Mouse (Mus musculus): ENCODE results near the gene Asphd1. TPM values are rescaled to one million over a fixed set of nuclear protein-coding genes. Genes with fewer than 3 reads are reported as not detected.

Gene Asphd1
- total RNA-seq (2021): not detected
- long read RNA-seq, experiment 1: 0 reads
- long read RNA-seq, experiment 2: 0 reads

DNA sequence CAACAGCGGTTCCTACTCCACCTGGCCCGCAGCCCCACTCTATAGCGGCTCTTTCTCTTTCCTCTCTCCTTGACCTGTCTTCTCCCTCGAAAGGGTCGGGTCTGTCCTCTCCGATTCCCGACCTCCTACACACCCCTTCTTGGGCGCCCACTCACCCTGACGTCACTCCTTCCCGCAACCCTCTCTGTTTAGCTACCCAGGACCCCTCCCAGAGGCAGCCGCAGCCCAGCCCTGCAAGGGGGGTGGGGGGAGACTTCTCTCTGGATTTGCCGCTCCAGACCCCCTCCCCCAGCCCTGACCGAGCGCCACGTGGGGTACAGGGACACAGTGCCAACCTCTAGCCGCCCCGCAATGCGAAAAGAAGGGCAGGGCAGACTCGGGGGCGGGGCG is at the start of gene Asphd1:
Asphd1 (minus strand) TSS at position 180 of the 390 bp plus-strand sequence.
- intact Hi-C loops (cut with DNase I): loop anchor here (5.0 kb wide), 1 partner anchor 117 kb away; the partner anchor contains the start of gene 4930451I11Rik
- DNase-seq: no peak

GRCm38 (mm10) chr7:126996449-126996848 is 47.1 kb upstream of the Asphd1 start:
- no peak for DNase-seq
- intact Hi-C loops (cut with DNase I): no loop called here

GRCm38 (mm10) chr7:126988816-126989215 is 39.4 kb upstream of the Asphd1 start:
- intact Hi-C loops (cut with DNase I): loop anchor here (5.0 kb wide), 1 partner anchor 33 kb away; the partner anchor contains the start of genes Gm42742 and Prrt2
- DNase-seq: no peak

GRCm38 (mm10) chr7:126986319-126986718 is 36.9 kb upstream of the Asphd1 start:
- intact Hi-C loops (cut with DNase I): loop anchor here (2.0 to 5.0 kb wide), 2 partner anchors 36 to 124 kb away; partner anchors contain the start of genes Gm42742 and Prrt2
- peak in 1 of 2 experiments; percentile 31 for DNase-seq

DNA sequence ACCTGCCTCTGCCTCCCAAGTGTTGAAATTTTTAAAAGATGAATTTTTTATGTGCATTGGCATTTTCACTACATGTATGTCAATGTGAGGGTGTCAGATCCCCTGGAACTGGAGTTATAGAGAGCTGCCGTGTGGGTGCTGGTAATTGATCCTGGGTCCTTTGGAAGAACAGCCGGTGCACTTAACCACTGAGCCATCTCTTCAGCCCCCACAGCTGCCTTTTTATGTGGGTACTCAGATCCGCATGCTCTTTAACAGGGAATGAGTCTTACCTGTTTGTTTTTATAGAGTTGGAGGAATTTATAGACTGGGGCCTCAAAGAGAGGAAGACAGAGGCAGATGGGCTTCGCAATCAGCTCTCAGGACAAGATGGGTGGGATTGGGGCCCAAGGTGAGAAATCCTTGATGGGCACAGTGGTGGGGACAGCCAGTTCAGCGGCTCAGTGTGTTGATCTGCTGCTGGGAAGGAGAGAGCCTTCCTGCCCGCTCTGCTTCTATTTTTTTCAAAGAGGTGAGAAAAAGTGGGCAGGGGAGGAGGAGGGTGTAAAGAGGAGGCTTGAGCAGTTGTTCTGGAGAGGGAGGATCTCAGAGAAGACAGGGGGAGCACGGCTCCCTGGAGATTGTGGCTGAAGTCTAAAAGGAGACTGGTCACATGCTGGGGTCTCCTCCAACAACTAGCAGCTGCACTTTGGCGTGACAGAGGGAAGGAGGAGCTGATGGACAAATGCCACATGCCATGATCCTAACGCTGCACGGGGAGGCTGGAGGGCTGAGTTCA is 35.5 kb upstream of the Asphd1 start:
- intact Hi-C loops (cut with DNase I): loop anchor here (5.0 kb wide), 1 partner anchor 37 kb away; the partner anchor contains the start of genes Gm42742 and Prrt2
- no peak for DNase-seq

GRCm38 (mm10) chr7:126983113-126983512 is 33.7 kb upstream of the Asphd1 start:
- DNase-seq: no peak
- intact Hi-C loops (cut with DNase I): no loop called here

- no peak for DNase-seq
- intact Hi-C loops (cut with DNase I): no loop called here
Observed at GRCm38 (mm10) chr7:126982054-126982453, 32.7 kb upstream of the Asphd1 start.

DNA sequence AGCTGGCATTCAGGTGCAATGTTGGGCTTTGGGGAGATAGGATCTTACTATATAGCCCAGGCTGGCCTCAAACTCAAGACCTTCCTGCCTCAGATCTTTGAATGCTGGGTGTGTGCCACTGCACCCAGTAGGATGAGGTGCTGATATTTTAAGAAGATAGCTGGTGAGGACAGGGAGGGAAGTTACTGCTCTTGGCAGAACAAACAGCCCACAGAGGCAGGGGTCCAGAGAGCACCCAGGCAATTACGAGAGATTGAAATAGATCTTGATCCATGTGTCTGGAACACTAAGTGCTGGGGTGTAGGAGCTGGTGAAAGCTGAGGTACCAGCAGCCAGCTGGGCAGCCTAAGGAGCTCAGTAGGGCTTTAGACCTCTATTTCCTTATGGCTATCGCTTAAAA is 32.2 kb upstream of the Asphd1 start:
- intact Hi-C loops (cut with DNase I): no loop called here
- DNase-seq: no peak

DNA sequence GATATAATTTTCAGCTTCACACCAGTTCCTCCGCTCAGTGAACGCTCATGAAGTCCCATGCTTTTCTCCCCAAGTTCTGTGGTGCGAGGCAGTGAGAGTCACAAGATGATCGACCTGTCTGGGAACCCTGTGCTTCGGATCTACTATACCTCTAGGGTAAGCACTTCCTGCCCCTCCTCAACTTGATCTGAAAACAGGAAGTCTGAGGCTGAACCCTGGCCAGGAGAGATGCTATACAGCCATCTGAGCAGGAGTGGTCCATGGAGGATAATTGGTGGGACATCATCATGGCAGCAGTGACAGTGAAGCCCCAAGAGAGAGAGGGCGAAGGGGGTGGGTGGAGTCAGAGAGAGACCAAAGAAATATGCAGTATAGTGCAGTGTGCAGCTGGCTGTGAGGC is 29.5 kb upstream of the Asphd1 start:
- no peak for DNase-seq
- intact Hi-C loops (cut with DNase I): loop anchor here (5.0 kb wide), 1 partner anchor 38 kb away; the partner anchor contains the start of genes Pagr1a and Pagr1b

- DNase-seq: no peak
- intact Hi-C loops (cut with DNase I): loop anchor here (5.0 kb wide), 1 partner anchor 40 kb away; the partner anchor contains the start of genes Pagr1a and Pagr1b
Observed at GRCm38 (mm10) chr7:126976878-126977459, 27.6 kb upstream of the Asphd1 start.

DNA sequence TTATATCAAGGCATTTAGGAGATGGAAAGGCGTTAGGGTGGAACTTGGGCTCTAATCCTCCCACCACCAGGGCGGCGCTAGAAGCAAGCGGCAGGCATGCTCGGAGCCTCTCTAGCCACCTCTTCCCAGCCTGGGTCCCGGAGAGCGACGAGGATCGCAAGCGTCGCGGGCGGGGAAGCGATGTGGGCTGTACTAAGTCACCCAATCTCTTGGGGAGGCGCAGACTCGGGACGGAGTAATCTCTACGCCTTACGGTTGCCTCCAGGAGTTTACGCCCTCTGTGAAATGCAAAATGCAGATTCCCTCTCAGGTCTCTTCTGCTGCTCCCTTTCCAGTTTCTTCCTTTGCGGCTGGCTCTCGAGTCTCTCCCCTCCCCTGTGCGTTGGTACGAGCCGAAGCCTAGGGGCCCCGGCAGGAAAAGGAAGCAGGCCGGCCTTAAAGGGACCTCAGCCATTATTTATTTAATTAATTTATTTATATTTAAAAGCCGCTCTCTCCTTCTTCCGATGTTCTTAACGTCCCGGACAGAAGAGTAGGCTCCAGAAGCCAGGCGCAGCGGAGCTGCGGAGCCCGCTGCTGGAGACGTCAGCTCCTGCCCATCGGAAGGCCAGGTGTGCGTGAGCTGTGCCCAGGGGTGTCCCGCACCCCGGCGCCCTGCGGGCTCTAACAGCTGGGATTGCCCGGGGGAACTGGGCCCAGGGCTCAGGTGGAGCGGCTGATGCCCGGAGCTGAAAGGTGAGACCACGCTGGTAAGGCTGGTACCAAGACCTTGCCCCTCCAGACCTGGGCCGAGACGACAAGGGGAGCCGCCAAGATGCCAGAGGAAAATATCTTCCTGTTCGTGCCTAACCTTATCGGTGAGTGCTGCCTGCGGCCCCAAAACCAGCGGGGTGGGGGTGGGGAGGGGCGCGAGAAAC is 26.8 kb upstream of the Asphd1 start, which contains the start of gene Cdiptos:
Cdiptos (minus strand) TSS at position 149 of the 917 bp plus-strand sequence.
- intact Hi-C loops (cut with DNase I): loop anchor here (5.0 kb wide), 1 partner anchor 41 kb away; the partner anchor contains the start of genes Pagr1a and Pagr1b
- peak; percentile 95 to 97 for DNase-seq

- no peak for DNase-seq
- intact Hi-C loops (cut with DNase I): loop anchor here (5.0 kb wide), 1 partner anchor 42 kb away; the partner anchor contains the start of genes Pagr1a and Pagr1b
Observed at GRCm38 (mm10) chr7:126975893-126975949, 26.3 kb upstream of the Asphd1 start, which contains the start of gene Cdipt. Gene Cdipt, plus strand, starts transcription at chr7:126975914.

DNA sequence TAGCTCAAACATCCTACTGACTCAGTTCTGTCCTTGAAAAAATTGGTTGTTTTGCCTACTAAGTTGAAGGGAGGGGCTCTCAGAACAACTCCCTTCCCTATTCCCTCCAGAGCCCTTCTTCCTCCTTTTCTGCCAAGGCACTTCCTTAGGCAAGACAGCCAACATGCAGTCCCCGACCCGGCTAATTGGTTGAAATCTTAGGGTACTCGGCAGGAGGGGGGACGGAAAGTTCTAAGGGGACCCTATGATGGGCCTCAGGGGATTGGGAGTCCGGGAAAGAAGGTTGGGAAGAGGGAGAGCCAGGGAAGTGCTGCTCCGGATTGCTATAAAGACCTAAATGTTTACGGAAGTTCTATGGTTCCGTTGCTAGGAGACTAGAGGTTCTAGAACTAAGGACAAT is 26.1 kb upstream of the Asphd1 start:
- no peak for DNase-seq
- intact Hi-C loops (cut with DNase I): loop anchor here (5.0 kb wide), 1 partner anchor 42 kb away; the partner anchor contains the start of genes Pagr1a and Pagr1b

DNA sequence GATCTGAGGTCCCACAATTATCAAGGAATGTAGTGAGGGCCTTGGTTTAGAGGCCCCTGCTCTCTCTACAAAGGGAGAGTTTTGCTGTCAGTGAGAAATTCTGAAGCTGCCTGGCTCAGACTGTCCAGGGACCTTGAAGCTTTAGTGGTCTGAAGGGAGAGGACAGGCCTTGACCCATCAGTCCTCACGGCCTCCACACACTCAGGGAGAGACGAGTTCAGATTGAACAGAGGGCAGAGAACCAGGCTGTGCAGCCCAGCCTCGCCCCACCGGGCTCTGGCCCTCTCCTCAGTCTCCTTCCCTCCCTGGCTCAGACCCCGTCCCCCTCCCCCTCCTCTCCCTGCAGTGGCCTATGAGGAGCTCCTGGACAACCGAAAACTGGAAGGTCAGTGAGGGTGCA is 18.0 kb upstream of the Asphd1 start:
- no peak for DNase-seq
- intact Hi-C loops (cut with DNase I): no loop called here

DNA sequence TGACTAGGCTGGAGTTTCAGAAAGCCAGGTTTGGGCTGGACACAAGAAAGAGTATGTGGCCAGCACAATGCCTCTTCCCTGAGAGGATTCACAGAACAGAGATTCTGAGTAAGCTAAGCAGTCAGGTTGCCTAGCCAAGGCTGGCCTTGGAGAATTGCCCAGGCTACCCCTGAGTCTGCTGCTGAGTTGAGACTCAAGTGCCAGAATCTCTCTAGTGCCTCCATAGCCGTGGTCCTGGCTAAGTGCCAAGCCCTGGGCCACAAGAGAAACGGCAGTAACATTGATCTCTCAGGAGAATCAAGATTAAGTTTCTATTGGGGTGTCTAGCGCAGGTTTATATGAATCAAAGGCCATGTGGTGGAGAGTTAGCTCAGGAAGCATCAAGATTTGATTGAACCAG is 16.2 kb upstream of the Asphd1 start:
- intact Hi-C loops (cut with DNase I): no loop called here
- DNase-seq: no peak

- DNase-seq: no peak
- intact Hi-C loops (cut with DNase I): loop anchor here (5.0 kb wide), 1 partner anchor 141 kb away; no protein-coding TSS in a partner anchor
Observed at GRCm38 (mm10) chr7:126963548-126964286, 14.3 kb upstream of the Asphd1 start.

GRCm38 (mm10) chr7:126961965-126962364 is 12.6 kb upstream of the Asphd1 start:
- no peak for DNase-seq
- intact Hi-C loops (cut with DNase I): loop anchor here (5.0 kb wide), 1 partner anchor 140 kb away; no protein-coding TSS in a partner anchor

- no peak for DNase-seq
- intact Hi-C loops (cut with DNase I): loop anchor here (5.0 kb wide), 1 partner anchor 139 kb away; no protein-coding TSS in a partner anchor
Observed at GRCm38 (mm10) chr7:126961095-126961494, 11.7 kb upstream of the Asphd1 start.

DNA sequence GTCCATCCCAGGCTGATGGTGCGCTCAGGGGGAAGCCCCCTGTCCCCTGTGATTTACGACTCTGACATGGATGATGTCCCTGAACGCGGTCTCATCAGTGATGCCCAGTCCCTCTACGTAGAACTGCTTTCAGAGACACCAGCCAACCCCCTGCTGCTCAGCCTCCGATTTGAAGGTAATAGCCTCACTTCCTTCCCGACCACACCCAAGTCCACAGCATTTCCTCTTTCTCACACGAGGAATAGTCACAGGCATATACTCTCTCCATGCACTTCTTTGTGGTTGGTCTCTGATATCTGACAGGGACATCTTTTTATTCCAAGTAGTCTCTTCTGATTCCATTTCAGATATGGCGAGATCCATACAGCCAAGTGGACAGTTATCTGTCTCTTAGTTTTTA is 10.4 kb upstream of the Asphd1 start:
- no peak for DNase-seq
- intact Hi-C loops (cut with DNase I): loop anchor here (5.0 kb wide), 1 partner anchor 137 kb away; no protein-coding TSS in a partner anchor

DNA sequence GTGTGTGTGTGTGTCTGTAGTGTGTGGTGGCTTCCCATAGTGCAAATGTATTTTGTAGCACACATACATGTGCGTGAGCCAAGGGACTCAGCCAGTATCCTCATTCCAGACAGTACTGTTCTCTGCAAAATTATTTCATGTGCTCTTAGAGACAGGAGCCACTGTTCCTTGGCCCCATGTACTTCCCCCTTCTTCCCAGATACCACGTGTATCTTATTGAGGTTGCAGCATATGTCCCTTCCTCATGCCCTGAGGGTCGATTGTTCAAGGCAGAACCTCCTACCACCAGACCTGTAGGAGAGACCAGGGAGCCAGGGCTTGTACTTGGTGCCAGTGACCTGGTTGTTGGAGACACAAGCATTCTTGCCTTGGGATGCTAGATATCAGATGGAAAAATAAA is 5.7 kb upstream of the Asphd1 start:
- no peak for DNase-seq
- intact Hi-C loops (cut with DNase I): no loop called here
